Mouse (Mus musculus): ENCODE data around the gene Uchl3. TPM values are rescaled to one million over a fixed set of nuclear protein-coding genes. Genes with fewer than 3 reads are reported as not detected.

Gene Uchl3
- polyA plus RNA-seq, 1 experiment from 2014 or later = 183 TPM

- Histone ChIP-seq H3K36me3 (replicated peaks; ENCODE audit: control insufficient read depth, insufficient read depth, low read depth, low read length) (no peaks in the 10 kb centered on the region), H3K9ac (replicated peaks; ENCODE audit: low read length) (no peak overlapping the region), H3K27me3 (ENCODE audit: control insufficient read depth, insufficient read depth, low read length) (no peaks in the 10 kb centered on the region), H3K4me1 (ENCODE audit: control insufficient read depth, insufficient read depth, low read length) (no peaks in the 10 kb centered on the region), H3K4me3 (ENCODE audit: low read depth, low read length) (no peak overlapping the region), H3K27ac (replicated peaks; ENCODE audit: low read depth, low read length) (no peak overlapping the region), H3K9me3 (replicated peaks; ENCODE audit: control insufficient read depth, low read length) (no peaks in the 10 kb centered on the region), H3K4me2 (ENCODE audit: low read depth, low read length) (no peak overlapping the region)
- ATAC-seq (replicated peaks; ENCODE audit: insufficient number of reproducible peaks, low FRiP score, low TSS enrichment, low read depth) = no peak
- WGBS = 89% methylated on average over 5 of the region's 5 CpGs
- DNase-seq (ENCODE audit: low spot score) = no peak
Measured at GRCm38 (mm10) chr14:101617680-101618079, 36.1 kb upstream of the Uchl3 start.

DNA sequence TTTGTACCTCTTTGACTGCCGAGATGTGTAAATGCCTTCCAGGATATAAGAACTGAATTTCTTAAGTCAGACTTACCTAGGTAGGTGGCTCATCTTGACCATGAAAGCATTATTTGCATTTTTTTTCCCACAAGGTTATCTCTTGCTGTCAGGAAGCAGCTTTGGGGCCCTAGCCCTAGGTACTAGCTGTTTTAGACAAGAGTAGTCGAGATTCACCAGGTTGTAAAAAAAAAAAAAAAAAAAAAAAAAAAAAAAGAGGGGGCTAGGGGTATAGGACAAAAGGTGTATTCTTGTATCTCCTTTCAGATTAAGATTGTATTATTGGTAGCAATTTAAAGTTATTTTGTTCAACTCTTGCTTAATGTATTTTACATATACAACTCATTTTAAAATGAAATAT lies 23.2 kb upstream of the Uchl3 start:
- H3K27me3 ChIP-seq (ENCODE audit: control insufficient read depth, insufficient read depth, low read length) = no peaks in the 10 kb centered on the region
- no peaks in the 10 kb centered on the region for H3K36me3 ChIP-seq (replicated peaks; ENCODE audit: control insufficient read depth, insufficient read depth, low read depth, low read length)
- DNase-seq (ENCODE audit: low spot score) (no peak), ATAC-seq (replicated peaks; ENCODE audit: insufficient number of reproducible peaks, low FRiP score, low TSS enrichment, low read depth) (no peak)
- no peaks in the 10 kb centered on the region for H3K9me3 ChIP-seq (replicated peaks; ENCODE audit: control insufficient read depth, low read length)
- 81% methylated on average over 2 of the region's 2 CpGs for WGBS
- H3K4me1 ChIP-seq (ENCODE audit: control insufficient read depth, insufficient read depth, low read length) = no peaks in the 10 kb centered on the region
- H3K27ac ChIP-seq (replicated peaks; ENCODE audit: low read depth, low read length) = no peak overlapping the region
- H3K4me2 ChIP-seq (ENCODE audit: low read depth, low read length) = no peak overlapping the region
- H3K4me3 ChIP-seq (ENCODE audit: low read depth, low read length) = no peak overlapping the region
- no peak overlapping the region for H3K9ac ChIP-seq (replicated peaks; ENCODE audit: low read length)

- WGBS = 91% methylated on average over 1 of the region's 1 CpGs
- Histone ChIP-seq H3K9ac (replicated peaks; ENCODE audit: low read length) (no peak overlapping the region), H3K27me3 (ENCODE audit: control insufficient read depth, insufficient read depth, low read length) (no peaks in the 10 kb centered on the region), H3K9me3 (replicated peaks; ENCODE audit: control insufficient read depth, low read length) (no peaks in the 10 kb centered on the region), H3K36me3 (replicated peaks; ENCODE audit: control insufficient read depth, insufficient read depth, low read depth, low read length) (no peaks in the 10 kb centered on the region), H3K4me3 (ENCODE audit: low read depth, low read length) (no peak overlapping the region), H3K4me1 (ENCODE audit: control insufficient read depth, insufficient read depth, low read length) (no peaks in the 10 kb centered on the region), H3K27ac (replicated peaks; ENCODE audit: low read depth, low read length) (no peak overlapping the region), H3K4me2 (ENCODE audit: low read depth, low read length) (no peak overlapping the region)
- DNase-seq (ENCODE audit: low spot score) = no peak
- ATAC-seq (replicated peaks; ENCODE audit: insufficient number of reproducible peaks, low FRiP score, low TSS enrichment, low read depth) = no peak
Measured at GRCm38 (mm10) chr14:101635765-101636164, 18.0 kb upstream of the Uchl3 start.

GRCm38 (mm10) chr14:101637381-101637780 lies 16.4 kb upstream of the Uchl3 start:
- Histone ChIP-seq H3K4me1 (ENCODE audit: control insufficient read depth, insufficient read depth, low read length) (no peaks in the 10 kb centered on the region), H3K4me3 (ENCODE audit: low read depth, low read length) (no peak overlapping the region), H3K9me3 (replicated peaks; ENCODE audit: control insufficient read depth, low read length) (no peaks in the 10 kb centered on the region), H3K4me2 (ENCODE audit: low read depth, low read length) (no peak overlapping the region), H3K27ac (replicated peaks; ENCODE audit: low read depth, low read length) (no peak overlapping the region), H3K27me3 (ENCODE audit: control insufficient read depth, insufficient read depth, low read length) (no peaks in the 10 kb centered on the region), H3K9ac (replicated peaks; ENCODE audit: low read length) (no peak overlapping the region), H3K36me3 (replicated peaks; ENCODE audit: control insufficient read depth, insufficient read depth, low read depth, low read length) (no peaks in the 10 kb centered on the region)
- 92% methylated on average over 6 of the region's 6 CpGs for WGBS
- DNase-seq (ENCODE audit: low spot score) = no peak
- ATAC-seq (replicated peaks; ENCODE audit: insufficient number of reproducible peaks, low FRiP score, low TSS enrichment, low read depth) = no peak

DNA sequence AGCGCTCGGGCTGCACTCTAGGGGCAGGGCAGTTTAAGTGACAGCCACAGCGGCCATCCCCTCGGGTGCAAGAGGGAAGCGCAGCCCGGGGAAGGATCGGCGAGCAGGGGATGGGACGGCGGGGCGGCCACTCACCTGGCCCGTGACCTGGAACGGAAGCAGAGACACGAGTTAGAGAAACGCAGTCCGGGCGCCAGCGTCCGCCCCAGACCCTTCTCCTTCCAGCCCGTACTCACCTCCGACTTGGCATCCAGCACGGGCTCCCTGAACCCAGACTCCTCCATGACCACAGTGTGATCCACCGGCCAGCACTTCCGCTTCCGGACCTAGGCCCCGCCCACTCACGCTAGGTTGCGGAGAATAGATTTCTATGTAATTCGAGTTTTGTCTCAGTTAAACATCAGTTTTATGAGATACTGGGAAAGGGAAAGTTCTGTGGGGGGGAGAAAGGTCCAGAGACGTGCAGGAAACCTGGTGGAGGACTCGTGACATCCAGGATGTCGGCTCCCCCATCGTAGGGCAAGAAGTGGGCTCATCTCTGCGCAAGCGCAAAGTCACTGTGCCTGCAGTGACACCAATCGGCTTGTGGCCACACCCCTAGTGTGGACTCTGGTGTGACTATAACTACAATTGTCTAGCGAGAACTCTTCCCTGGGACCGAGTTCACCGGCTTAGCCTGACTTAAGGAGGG lies 13.5 kb upstream of the Uchl3 start, which contains the start of gene Commd6:
TSS of gene Commd6 (minus strand) at position 534 of the 691 bp plus-strand sequence.
- under 1% methylated on average over 33 of the region's 39 CpGs for WGBS
- Histone ChIP-seq H3K9me3 (replicated peaks; ENCODE audit: control insufficient read depth, low read length) (no peaks in the 10 kb centered on the region), H3K4me3 (ENCODE audit: low read depth, low read length) (peak within 1 kb of the TSS; percentile 69), H3K36me3 (replicated peaks; ENCODE audit: control insufficient read depth, insufficient read depth, low read depth, low read length) (no peaks in the 10 kb centered on the region), H3K27ac (replicated peaks; ENCODE audit: low read depth, low read length) (peak within 1 kb of the TSS; percentile 44; the same call in 1 of the 2 replicates), H3K4me1 (ENCODE audit: control insufficient read depth, insufficient read depth, low read length) (no peaks in the 10 kb centered on the region), H3K9ac (replicated peaks; ENCODE audit: low read length) (peak within 1 kb of the TSS; percentile 63), H3K4me2 (ENCODE audit: low read depth, low read length) (peak within 1 kb of the TSS; percentile 71), H3K27me3 (ENCODE audit: control insufficient read depth, insufficient read depth, low read length) (no peaks in the 10 kb centered on the region)
- ATAC-seq (replicated peaks; ENCODE audit: insufficient number of reproducible peaks, low FRiP score, low TSS enrichment, low read depth) = peak; percentile 97
- peak; percentile 93 for DNase-seq (ENCODE audit: low spot score)

GRCm38 (mm10) chr14:101644948-101645347 lies 8.8 kb upstream of the Uchl3 start:
- H3K36me3 ChIP-seq (replicated peaks; ENCODE audit: control insufficient read depth, insufficient read depth, low read depth, low read length) = no peaks in the 10 kb centered on the region
- H3K4me3 ChIP-seq (ENCODE audit: low read depth, low read length) = no peak overlapping the region
- no peaks in the 10 kb centered on the region for H3K4me1 ChIP-seq (ENCODE audit: control insufficient read depth, insufficient read depth, low read length)
- H3K4me2 ChIP-seq (ENCODE audit: low read depth, low read length) = no peak overlapping the region
- no peak overlapping the region for H3K27ac ChIP-seq (replicated peaks; ENCODE audit: low read depth, low read length)
- no peaks in the 10 kb centered on the region for H3K27me3 ChIP-seq (ENCODE audit: control insufficient read depth, insufficient read depth, low read length)
- 88% methylated on average over 1 of the region's 1 CpGs for WGBS
- H3K9me3 ChIP-seq (replicated peaks; ENCODE audit: control insufficient read depth, low read length) = no peaks in the 10 kb centered on the region
- no peak for DNase-seq (ENCODE audit: low spot score)
- ATAC-seq (replicated peaks; ENCODE audit: insufficient number of reproducible peaks, low FRiP score, low TSS enrichment, low read depth) = no peak
- H3K9ac ChIP-seq (replicated peaks; ENCODE audit: low read length) = no peak overlapping the region

GRCm38 (mm10) chr14:101650551-101650950 lies 3.2 kb upstream of the Uchl3 start:
- H3K4me2 ChIP-seq (ENCODE audit: low read depth, low read length) = no peak overlapping the region
- WGBS = 78% methylated on average over 4 of the region's 4 CpGs

DNA sequence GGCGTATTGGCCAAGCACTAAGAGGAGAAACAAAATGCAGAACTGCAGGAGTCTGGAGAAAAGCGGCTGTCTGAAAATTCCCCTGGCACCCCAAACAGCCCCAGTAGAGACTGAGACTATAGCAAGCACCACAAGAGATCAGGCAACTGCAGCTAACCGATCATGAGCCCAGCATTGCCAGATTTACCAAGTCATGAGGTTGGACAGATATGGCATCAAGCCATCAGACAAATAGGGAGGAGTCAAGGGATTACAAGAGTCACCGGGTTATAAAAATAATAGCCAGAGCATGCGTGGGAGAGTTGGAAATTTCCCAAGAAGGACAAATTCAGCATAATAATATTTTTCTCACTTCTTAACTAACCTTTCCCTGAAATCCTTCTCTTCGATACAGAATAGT lies 1.2 kb upstream of the Uchl3 start:
- no peaks in the 10 kb centered on the region for H3K4me1 ChIP-seq (ENCODE audit: control insufficient read depth, insufficient read depth, low read length)
- whole genome bisulfite sequencing = 90% methylated on average over 6 of the region's 6 CpGs

More at GRCm38 (mm10) chr14:101650551-101650950, 3.2 kb upstream of the Uchl3 start:
- Histone ChIP-seq H3K36me3 (replicated peaks; ENCODE audit: control insufficient read depth, insufficient read depth, low read depth, low read length) (no peaks in the 10 kb centered on the region), H3K4me3 (ENCODE audit: low read depth, low read length) (no peak overlapping the region), H3K9me3 (replicated peaks; ENCODE audit: control insufficient read depth, low read length) (no peaks in the 10 kb centered on the region), H3K27ac (replicated peaks; ENCODE audit: low read depth, low read length) (no peak overlapping the region), H3K9ac (replicated peaks; ENCODE audit: low read length) (no peak overlapping the region), H3K4me1 (ENCODE audit: control insufficient read depth, insufficient read depth, low read length) (no peaks in the 10 kb centered on the region), H3K27me3 (ENCODE audit: control insufficient read depth, insufficient read depth, low read length) (no peaks in the 10 kb centered on the region)
- ATAC-seq (replicated peaks; ENCODE audit: insufficient number of reproducible peaks, low FRiP score, low TSS enrichment, low read depth) = no peak
- no peak for DNase-seq (ENCODE audit: low spot score)

More for the DNA sequence above, 1.2 kb upstream of the Uchl3 start:
- Histone ChIP-seq H3K36me3 (replicated peaks; ENCODE audit: control insufficient read depth, insufficient read depth, low read depth, low read length) (no peaks in the 10 kb centered on the region), H3K9me3 (replicated peaks; ENCODE audit: control insufficient read depth, low read length) (no peaks in the 10 kb centered on the region), H3K4me2 (ENCODE audit: low read depth, low read length) (no peak overlapping the region), H3K4me3 (ENCODE audit: low read depth, low read length) (no peak overlapping the region), H3K9ac (replicated peaks; ENCODE audit: low read length) (no peak overlapping the region), H3K27me3 (ENCODE audit: control insufficient read depth, insufficient read depth, low read length) (no peaks in the 10 kb centered on the region), H3K27ac (replicated peaks; ENCODE audit: low read depth, low read length) (no peak overlapping the region)
- ATAC-seq (replicated peaks; ENCODE audit: insufficient number of reproducible peaks, low FRiP score, low TSS enrichment, low read depth) (no peak), DNase-seq (ENCODE audit: low spot score) (no peak)
